Mouse (Mus musculus) WW6 (cell line): Measurements from ENCODE around the gene Dusp16.

Experiments
- DNase-seq: peaks from one replicate; pipeline ENCODE4 v3.0.0-alpha.2; 2013; ENCODE audit warnings: low read depth, low spot score

Gene Dusp16

GRCm38 (mm10) chr6:134743568-134743967, 48.9 kb downstream of the Dusp16 start:
- DNase-seq = no peak

GRCm38 (mm10) chr6:134736853-134737252, 55.6 kb downstream of the Dusp16 start:
- no peak for DNase-seq

DNA sequence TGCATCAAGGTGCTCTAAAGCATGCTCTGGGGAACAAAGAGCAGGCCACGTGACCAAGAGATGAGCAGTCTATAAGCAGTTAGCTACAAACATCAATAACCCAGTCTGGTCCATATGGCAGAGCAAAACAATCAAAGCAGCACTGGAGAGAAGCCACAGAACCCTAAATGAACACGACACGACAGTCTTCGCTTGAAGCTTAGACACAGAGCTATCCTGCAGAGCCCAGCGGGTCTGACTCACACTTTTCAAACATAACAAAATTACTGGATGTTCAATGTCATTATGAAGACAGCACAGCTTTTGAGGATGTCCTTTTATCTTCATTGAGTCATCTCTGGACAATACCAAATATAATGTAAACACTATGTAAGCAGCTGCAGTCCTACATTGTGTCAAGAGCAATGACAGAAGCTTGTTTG, 58.6 kb downstream of the Dusp16 start:
- DNase-seq = no peak

DNA sequence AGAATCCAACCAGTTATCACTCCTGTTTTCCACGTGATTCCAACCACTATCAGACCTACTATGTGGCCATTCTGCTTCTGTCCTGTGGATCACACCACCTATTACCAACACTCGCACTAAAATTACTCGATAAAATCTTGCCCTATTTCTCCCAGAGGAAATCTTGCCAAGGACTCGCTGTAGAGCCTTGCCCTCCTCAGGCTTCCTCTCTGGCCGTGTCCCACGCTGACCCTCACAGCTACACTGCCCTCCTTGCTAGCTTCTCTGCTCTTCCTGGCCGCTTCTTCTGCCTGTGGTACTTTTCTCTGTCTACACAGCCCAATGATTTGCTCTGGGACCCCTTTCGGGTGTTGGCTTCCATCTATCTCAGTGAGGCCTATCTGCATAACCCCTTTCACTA, 59.6 kb downstream of the Dusp16 start:
- no peak for DNase-seq

- DNase-seq = no peak
Observed at GRCm38 (mm10) chr6:134730978-134731377, 61.4 kb downstream of the Dusp16 start.

GRCm38 (mm10) chr6:134725406-134725805, 67.0 kb downstream of the Dusp16 start:
- DNase-seq = no peak

GRCm38 (mm10) chr6:134723833-134724553, 68.4 kb downstream of the Dusp16 start:
- DNase-seq = no peak

- DNase-seq = no peak
Observed at GRCm38 (mm10) chr6:134723326-134723725, 69.1 kb downstream of the Dusp16 start.

GRCm38 (mm10) chr6:134722906-134723305, 69.5 kb downstream of the Dusp16 start:
- no peak for DNase-seq

DNA sequence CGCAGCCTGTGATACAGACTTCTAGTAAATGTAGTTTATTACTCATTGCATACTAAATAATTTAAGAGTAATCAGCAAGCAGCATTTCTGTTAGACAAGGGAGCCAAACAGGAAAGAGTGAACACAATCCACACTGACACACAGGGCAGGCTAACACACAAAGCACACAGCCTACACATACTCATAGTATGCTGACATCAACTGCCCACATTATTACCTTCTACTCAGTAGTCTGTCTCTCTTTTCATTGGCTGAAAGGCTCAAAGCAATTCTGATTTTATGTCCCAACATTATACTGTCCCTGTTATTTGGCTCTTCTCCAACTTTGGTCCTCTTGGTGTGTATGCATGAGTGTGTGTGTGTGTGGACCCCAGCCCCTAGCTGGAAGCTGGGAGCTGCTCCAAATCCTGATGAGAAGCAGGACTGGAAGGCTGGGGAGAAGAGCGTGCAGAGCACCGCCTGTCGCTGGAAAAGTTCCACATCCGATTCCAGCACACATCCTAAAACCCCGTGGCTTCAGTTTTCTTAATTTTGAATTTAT, 70.6 kb downstream of the Dusp16 start:
- DNase-seq = no peak

DNA sequence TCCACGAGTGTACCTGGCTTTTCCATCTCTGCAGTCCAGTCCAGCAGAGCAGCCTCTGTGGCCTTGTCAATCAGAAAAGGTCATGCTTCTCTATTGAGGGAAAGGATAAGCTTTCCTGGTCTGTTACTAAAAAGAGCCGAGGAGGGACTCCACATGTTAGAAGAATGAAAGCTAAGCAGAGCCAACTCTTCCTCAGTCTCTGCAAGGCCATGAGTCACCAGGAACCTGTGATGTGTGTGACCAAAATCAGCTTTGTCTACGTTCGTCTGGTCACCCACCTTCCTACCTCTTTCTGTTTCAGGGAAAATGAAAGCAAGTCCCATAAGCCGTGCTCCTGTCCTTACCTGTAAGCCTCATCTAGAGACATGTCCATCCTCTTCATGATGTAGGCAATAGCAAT, 72.3 kb downstream of the Dusp16 start:
- no peak for DNase-seq

DNA sequence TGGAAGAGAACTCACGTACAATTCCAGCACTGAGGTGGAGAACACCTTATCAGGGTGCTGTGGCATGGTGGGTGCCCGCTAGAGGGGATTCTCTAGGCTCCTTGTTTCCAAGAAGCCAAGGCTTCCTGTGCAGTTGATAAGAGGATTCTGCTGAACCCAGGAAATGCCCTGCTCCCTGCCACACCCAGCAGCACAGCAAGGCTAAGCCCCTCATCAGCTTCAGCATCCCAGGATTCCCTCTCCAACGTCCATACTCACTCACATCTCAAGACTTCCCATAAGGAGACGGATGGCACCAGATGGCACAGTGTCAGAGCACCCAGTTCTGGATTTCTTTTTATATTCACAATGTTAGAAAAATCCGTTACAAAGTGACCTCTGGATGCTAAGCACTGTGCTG, 73.3 kb downstream of the Dusp16 start:
- no peak for DNase-seq

DNA sequence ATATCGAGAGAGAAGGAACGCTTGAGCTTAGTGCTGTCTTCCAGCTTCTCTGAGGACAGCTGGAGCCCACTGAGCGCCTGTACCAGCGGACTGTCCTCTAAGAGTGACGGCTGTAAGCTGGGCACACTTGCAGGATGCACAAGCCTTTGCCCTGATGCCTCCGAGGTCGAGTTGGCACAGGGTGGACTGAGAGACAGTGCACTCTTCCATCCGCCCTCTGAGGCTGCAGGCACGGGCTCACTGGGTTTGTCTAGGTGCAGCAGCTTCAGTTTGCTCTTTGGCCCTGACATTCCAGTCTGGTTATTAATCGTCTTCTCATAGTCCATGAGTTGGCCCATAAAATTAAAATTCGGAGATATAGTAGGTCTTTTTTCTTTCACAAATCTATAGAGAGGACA, 73.8 kb downstream of the Dusp16 start:
- DNase-seq = no peak

DNA sequence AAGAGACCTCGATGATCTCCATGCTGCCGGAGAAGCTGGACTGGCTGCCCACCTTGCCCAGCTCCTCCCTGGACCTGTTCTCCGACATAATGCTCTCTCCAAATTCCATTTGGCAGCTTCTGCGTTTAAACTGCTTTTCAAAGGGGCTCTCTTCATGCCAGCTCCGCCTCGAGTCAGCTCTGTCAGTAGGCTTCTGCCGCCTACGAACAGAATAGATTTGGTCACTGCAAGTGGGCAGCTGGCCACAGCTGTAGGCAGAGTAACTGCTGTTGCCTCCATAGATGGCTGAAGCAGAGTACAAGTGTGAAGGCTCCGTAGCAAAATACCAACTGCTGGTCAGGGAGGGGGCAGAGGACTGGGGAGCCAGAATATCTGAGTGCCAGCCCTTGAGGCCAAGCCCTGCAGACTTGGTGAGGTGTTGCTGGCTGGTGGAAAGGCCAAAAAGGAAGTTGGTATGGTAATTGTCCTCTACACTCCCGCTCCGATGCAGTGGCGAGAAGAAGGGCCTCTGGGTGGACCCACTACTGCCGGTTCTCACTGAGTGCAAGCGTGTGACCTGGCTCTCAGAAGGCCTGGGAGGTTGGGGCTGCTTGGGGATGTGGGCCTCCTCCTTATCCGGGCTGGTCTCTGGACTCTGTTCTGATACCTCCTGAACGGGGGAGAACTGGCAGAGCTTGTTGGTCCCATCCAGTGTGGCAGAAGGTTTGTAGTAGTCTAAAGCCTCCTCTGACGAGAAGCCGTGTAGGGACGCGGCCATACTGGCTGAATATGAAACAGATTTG, 74.3 kb downstream of the Dusp16 start:
- no peak for DNase-seq

DNA sequence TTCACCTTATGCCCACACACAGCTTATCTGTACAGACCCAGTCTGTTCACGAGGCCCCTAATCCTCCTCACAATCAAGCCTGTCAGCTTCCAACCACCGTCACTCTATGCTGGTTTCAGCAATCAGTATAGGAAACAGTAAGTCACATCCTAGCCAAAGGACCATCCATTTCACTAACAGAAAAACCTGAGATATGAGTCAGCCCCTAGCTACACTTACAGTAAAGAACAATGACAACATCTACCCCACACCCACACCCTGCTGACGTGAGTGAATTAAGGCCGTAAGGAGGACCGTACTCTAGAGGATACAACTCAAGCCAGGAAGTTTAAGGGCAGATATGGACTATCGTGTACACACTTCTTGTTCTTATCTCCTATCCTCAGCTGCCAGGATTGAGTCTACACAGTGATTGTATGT, 76.2 kb downstream of the Dusp16 start:
- no peak for DNase-seq

DNA sequence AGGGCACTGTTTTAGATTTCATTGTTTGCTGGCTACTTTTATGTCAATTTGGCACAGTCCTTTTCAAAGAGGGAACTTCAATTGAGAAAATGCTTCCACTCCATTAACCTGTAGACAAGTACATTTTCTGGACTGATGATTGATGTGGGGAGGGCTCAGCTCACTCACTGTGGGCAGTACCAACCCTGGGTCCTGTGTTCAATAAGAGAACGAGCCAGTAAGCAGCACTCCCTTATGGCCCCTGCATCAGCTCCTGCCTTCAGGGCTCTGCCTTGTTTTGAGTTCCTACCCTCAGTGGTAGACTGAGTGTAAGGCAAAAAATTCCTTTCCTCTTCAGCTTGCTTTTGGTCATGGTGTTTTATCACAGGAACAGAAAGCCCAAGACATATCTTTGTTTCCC, 78.5 kb downstream of the Dusp16 start:
- no peak for DNase-seq

GRCm38 (mm10) chr6:134713321-134713720, 79.1 kb downstream of the Dusp16 start:
- no peak for DNase-seq

- DNase-seq = no peak
Observed at GRCm38 (mm10) chr6:134710020-134710419, 82.4 kb downstream of the Dusp16 start.

GRCm38 (mm10) chr6:134706467-134706866, 86.0 kb downstream of the Dusp16 start:
- DNase-seq = no peak

- no peak for DNase-seq
Observed at GRCm38 (mm10) chr6:134703053-134703690, 89.3 kb downstream of the Dusp16 start.

GRCm38 (mm10) chr6:134702184-134702583, 90.2 kb downstream of the Dusp16 start:
- no peak for DNase-seq

DNA sequence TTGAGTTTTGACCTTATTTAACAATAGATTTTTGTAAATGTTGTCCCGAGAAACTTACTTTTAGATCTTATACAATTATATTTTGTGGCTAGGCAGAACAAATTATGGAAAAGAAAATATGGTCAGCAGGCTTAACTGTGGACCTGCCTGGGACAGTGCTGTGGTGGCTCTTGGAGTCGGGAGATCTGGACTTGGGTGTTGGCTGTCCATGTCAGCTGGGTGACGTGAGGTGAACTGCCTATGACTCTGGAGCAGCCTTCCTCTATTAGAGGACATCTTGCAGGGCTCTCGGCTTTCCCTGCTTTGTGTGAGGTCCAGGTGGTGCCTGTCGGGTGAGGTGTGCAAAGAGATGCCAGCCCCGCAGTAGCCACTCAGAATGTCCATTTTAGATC, 91.2 kb downstream of the Dusp16 start:
- DNase-seq = no peak
